Mouse (Mus musculus) NIH3T3 (cell line): ENCODE data around the gene Olfr1495.
A peak's percentile ranks its signal among the peaks of the same experiment; 100 is the strongest.
"Not testable (repeated sequence)": the region's sequence is repeated elsewhere in the genome, so short reads cannot be mapped to it uniquely, and the experiment has no call there.

Experiments used
- DNase-seq: peaks from one replicate; pipeline ENCODE4 v3.0.0-alpha.2; 2012; ENCODE audit warnings: low read depth

Olfr1495 gene

DNA sequence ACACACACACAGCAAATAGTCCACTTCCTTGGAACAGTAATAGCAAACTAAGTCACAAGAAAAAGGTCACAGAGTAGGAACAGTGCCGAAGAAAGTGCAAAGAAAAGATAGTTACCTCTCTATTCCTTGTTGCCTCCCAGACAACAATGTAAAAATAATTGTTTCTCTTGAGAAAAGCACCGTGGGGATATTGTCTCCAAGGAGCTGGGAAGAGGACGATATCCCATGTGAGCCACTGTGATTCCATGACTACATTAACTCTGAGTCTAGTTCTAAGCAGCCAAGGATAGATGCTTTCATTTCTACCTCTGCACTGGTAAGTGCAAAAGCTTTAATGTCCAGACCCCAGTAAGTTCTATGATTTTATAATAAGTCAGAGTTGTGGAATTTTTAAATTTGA lies at the start of gene Olfr1495:
Olfr1495 (plus strand) TSS at position 301 of the 400 bp plus-strand sequence.
- no peak for DNase-seq

DNA sequence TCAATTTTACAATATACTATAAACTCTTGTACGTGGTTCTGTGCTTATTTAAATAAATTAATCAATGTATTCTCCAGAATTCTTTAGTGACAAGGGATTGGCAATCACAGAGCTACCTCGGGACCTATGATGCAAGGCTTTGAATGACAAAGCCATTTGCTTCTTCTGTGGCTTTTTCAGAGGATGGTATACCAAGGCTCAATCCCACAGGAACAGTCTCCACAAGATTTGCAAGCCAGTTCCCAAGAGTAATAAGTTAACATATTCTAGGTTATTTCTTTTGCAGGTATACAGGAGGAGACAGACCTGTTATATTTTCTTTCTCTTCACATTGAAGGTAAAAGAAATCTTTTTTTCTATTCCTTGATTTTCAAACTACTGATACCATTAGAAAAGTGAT lies 41.4 kb upstream of the Olfr1495 start, which contains the start of gene Olfr1493-ps1:
Olfr1493-ps1 (plus strand) TSS at position 301 of the 400 bp plus-strand sequence.
- DNase-seq = no peak

DNA sequence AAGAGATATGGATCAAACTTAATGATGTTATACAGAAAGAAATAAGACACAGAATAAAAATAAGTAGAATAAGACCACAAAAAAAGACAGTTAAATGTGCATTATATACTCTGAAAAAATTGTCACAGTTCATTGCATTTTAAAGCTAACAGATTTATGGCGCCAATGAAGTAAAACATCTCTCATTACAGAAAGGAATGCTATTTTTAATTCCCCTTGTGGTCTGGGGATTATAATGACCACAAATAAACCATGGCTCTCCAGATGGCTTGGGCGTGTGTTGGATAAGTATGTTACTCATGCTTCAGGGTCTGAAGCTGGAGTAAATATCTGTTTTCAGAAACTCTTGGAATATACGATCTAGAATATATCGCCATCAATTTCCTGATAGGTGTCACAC lies 25.0 kb upstream of the Olfr1495 start, which contains the start of gene Olfr1494:
Olfr1494 (plus strand) TSS at position 301 of the 400 bp plus-strand sequence.
- no peak for DNase-seq

DNA sequence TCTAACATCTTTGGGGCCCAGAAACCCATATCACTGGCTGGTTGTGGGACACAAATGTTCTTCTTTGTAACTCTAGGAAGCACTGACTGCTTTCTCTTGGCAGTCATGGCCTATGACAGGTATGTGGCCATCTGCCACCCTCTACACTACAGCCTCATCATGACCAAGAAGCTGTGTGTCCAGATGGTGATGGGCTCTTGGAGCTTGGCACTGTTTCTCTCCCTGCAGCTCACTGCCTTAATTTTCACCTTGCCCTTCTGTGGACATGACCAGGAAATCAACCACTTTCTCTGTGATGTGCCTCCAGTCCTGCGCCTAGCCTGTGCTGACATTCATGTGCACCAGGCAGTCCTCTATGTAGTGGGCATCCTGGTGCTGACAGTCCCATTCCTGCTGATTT lies 15.0 kb upstream of the Olfr1495 start:
- DNase-seq = no peak

DNA sequence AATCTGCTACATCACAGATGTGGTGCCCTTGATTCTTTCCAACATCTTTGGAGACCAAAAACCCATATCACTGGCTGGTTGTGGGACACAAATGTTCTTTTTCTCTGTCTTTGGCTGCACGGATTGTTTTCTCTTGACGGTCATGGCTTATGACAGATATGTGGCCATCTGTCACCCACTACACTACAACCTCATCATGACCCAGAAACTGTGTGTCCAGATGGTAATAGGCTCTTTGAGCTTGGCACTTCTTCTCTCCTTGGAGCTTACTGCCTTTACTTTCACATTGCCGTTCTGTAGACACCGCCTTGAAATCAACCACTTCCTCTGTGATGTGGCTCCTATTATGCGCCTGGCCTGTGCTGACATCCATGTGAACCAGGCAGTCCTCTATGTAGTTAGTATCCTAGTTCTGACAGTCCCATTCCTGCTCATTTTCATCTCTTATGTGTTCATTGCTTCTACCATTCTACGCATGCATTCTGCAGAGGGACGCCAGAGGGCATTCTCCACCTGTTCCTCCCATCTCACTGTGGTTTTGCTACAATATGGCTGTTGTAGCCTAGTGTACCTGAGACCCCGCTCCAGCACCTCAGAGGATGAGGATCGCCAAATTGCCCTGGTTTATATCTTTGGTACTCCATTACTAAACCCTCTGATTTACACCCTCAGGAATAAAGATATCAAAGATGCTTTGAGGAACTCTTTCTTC lies 4.3 kb downstream of the Olfr1495 start:
- no peak for DNase-seq

DNA sequence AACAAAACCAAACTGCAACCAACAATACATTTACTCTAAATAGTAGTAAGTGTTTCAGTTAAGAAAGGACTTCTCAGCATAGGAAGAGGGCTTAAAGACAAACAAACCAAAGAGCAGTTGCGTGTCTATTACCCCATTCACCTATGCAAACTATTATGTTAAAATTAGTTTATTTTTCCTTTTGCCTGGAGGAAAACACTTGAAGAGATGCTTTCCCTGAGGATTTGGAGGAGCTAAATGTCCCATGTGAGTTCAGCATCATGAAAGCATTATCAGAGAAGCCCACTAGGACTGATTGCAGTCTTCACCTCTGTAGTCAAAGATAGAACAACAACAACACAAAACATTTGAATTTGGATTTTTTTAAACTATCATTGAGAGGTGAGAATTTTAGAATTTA lies 13.2 kb downstream of the Olfr1495 start, which contains the start of gene Olfr1496:
Olfr1496 (plus strand) TSS at position 301 of the 400 bp plus-strand sequence.
- DNase-seq = no peak

DNA sequence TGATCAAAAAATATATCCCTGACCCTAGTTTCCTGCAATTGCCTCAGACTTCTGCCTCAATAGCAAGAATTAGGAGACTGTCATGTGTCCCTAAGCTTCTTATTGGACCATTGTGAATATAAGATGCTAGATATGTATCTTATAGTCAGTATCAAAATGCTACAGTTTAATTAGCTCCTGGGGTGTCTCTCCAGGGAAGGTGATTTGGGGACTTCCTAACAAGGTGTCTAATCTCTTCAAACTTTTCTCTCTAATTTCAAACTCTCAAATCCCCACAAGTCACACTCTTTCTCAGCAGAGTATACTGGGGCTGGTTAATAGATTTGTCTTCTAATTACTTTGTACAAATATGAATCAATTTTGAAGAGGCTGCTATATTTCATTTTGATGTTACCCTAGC lies 33.7 kb downstream of the Olfr1495 start, which contains the start of gene Olfr1497:
Olfr1497 (minus strand) TSS at position 101 of the 400 bp plus-strand sequence.
- DNase-seq = no peak

DNA sequence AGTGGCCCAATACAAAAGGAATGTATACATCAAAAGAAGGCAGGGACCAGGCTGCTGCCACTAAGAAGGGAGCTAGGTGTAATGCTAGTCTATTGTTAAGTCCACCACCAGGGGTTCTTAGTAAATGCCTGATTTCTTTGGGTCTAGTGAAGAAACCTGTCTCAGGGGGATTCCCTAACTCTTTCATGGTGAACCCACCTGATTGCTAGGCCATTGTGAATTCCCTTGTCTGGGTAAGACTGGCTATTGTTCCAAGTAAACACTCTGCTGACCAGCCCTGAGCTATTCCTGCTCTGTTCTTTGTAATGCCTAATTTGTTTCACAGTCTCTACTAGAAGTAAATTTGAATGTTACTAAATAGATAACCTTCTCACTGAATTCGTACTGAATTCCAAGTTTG lies 41.1 kb downstream of the Olfr1495 start:
- not testable (repeated sequence) for DNase-seq

DNA sequence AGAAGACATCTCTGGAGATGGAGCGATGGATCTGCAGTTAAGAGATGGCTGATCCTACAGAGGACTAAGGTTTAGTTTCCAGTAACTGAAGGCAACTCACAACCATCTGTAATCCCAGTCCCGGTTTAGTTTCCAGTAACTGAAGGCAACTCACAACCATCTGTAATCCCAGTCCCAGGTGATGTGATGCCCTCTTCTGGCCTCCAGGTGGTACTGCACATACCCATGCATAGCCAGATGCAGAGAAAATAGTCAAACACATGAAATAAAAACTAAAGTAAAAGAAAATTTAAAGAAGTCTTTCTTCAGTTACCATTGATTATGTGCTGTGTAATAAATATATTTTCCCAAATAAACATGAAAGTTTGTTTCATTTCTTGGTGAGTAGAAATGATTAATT lies 48.4 kb downstream of the Olfr1495 start:
- no peak for DNase-seq

DNA sequence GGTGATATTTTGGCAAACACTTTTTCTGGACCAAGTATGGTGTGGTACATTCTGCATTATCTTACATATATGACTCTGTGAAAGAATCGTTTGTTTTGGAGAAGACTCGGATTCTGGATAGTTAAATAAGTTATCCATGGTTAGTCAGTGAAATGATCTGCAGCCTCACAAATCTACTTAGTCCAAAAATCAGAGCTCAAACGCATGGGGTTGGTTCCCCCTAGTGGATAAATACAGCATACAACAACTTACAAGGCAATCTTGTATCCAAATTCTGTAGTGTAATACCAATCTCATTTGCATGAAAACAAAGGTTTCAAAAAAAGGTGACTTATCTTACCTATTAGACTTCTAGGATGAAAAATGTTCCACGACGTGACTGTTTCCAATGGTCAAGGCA lies 54.4 kb downstream of the Olfr1495 start:
- DNase-seq = peak; percentile 59

DNA sequence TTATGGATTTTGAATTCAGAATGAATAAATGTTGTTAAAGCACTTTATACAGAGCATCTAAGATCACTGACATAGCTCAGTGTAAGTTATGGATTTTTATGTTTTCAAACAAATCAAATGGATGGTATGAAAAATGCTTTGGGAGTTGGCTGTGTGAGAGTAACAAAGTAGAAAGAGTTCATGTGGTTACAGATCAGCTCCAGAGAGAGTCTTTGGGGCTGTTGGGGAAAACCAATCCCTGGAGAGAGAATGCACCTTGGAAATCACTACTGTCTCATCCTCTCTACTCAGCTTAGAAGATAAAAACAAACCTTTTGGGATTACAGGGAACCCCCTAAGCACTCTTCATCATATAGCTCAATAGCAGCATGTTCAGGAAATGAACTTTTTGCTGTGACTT lies 54.9 kb downstream of the Olfr1495 start, which contains the start of gene Olfr1499:
Olfr1499 (minus strand) TSS at position 101 of the 400 bp plus-strand sequence.
- DNase-seq = no peak
